Mouse (Mus musculus): Measurements from ENCODE around the gene C1qtnf7.

The C1qtnf7 gene

GRCm38 (mm10) chr5:43625407-43625806 lies 110.1 kb downstream of the C1qtnf7 start:
- DNase-seq = no peak

- DNase-seq = no peak
Measured at GRCm38 (mm10) chr5:43634071-43634601, 118.8 kb downstream of the C1qtnf7 start.

GRCm38 (mm10) chr5:43634602-43635081 lies 119.3 kb downstream of the C1qtnf7 start:
- no peak for DNase-seq

- no peak for DNase-seq
Measured at GRCm38 (mm10) chr5:43645020-43645419, 129.7 kb downstream of the C1qtnf7 start.

- no peak for DNase-seq
Measured at GRCm38 (mm10) chr5:43647098-43647774, 131.9 kb downstream of the C1qtnf7 start.

GRCm38 (mm10) chr5:43661498-43661897 lies 146.2 kb downstream of the C1qtnf7 start:
- no peak for DNase-seq

- peak; percentile 35 to 52 for DNase-seq
Measured at GRCm38 (mm10) chr5:43661997-43662961, 146.9 kb downstream of the C1qtnf7 start, which contains the start of gene Cc2d2a. TSS of gene Cc2d2a (plus strand) at chr5:43662346.

GRCm38 (mm10) chr5:43663531-43663930 lies 148.2 kb downstream of the C1qtnf7 start:
- no peak for DNase-seq

GRCm38 (mm10) chr5:43665144-43665543 lies 149.8 kb downstream of the C1qtnf7 start:
- DNase-seq = no peak
